Mouse (Mus musculus) kidney, embryonic 15.5 days (tissue): ENCODE results near the gene Cst6. TPM values are rescaled to one million over a fixed set of nuclear protein-coding genes. Genes with fewer than 3 reads are reported as not detected.
"Not testable (repeated sequence)": the region's sequence is repeated elsewhere in the genome, so short reads cannot be mapped to it uniquely, and the experiment has no call there.

Experiments
- ATAC-seq: fragments of 200-750 bp; cut with Nextera tagmentation; replicated peaks from 2 replicates; pipeline ENCODE4 v1.8.0; 2017; ENCODE audit warnings: moderate TSS enrichment; ENCODE audit not compliant: low FRiP score
- H3K27ac ChIP-seq: fragments of 300-500 bp; sonication (generic); 2 replicates; pipeline ENCODE4 v1.5.1; 2015; ENCODE audit warnings: mild to moderate bottlenecking, inconsistent platforms
- H3K27me3 ChIP-seq: fragments of 300-500 bp; sonication (generic); 2 replicates; pipeline ENCODE4 v1.6.1; 2015; ENCODE audit warnings: inconsistent platforms
- H3K36me3 ChIP-seq: fragments of 300-500 bp; sonication (generic); 2 replicates; pipeline ENCODE4 v1.6.1; 2015; ENCODE audit warnings: inconsistent platforms
- H3K4me1 ChIP-seq: fragments of 300-500 bp; sonication (generic); 2 replicates; pipeline ENCODE4 v1.6.1; 2015; ENCODE audit warnings: inconsistent platforms
- H3K4me2 ChIP-seq: fragments of 300-500 bp; sonication (generic); 2 replicates; pipeline ENCODE4 v1.6.1; 2015; ENCODE audit warnings: moderate library complexity, mild to moderate bottlenecking, inconsistent platforms
- H3K4me3 ChIP-seq: fragments of 300-500 bp; sonication (generic); replicated peaks from 2 replicates; pipeline ENCODE4 v1.5.1; 2015; ENCODE audit warnings: mild to moderate bottlenecking, inconsistent platforms
- H3K9ac ChIP-seq: fragments of 300-500 bp; sonication (generic); 2 replicates; pipeline ENCODE4 v1.6.1; 2015; ENCODE audit warnings: mild to moderate bottlenecking, inconsistent platforms
- H3K9me3 ChIP-seq: fragments of 300-500 bp; sonication (generic); replicated peaks from 2 replicates; pipeline ENCODE4 v1.6.1; 2016; ENCODE audit warnings: inconsistent platforms
- WGBS: fragments of 180-500 bp; shearing (Covaris S2); methylation state at CpG from one replicate; pipeline ENCODE4 v1.1.7; 2015; ENCODE audit warnings: mixed read lengths; 5-methylcytosine and 5-hydroxymethylcytosine counted together
- polyA plus RNA-seq: library from polyadenylated mRNA; unstranded; fragments of >200 nt; fragmentation: Nextera tagmentation; extraction: Ambion mirVana; gene quantifications from 2 replicates; pipeline ENCODE4 v1.2.1, GENCODE M21; 2015

Cst6 gene
- 0.45 and 1.2 TPM in 2 replicates for polyA plus RNA-seq

DNA sequence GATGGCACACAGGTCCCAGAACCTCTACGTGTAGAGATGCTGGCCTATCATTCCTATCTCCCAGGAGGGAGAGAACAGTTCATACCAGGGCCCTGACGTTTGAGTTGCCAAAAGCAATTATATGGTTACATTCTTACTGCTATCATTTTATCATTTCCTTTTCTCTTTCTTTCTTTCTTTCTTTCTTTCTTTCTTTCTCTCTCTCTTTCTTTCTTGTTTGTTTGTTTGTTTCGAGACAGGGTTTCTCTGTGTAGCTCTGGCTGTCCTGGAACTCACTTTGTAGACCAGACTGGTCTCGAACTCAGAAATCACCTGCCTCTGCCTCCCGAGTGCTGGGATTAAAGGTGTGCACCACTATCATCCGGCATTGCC, at the start of gene Cst6:
Cst6 (minus strand) TSS at position 73 of the 372 bp plus-strand sequence.
- H3K9me3 ChIP-seq, H3K27me3 ChIP-seq, ATAC-seq, H3K36me3 ChIP-seq, H3K27ac ChIP-seq: not testable (repeated sequence)
- WGBS, result 60% methylated on average over 6 of the region's 6 CpGs
- H3K4me1 ChIP-seq, result peaks cover 11% of the 10 kb centered on the region
- H3K4me2 ChIP-seq, result peak within 1 kb of the TSS; percentile 79
- peak within 1 kb of the TSS; percentile 45 for H3K4me3 ChIP-seq
- H3K9ac ChIP-seq, result peak within 1 kb of the TSS; percentile 53

DNA sequence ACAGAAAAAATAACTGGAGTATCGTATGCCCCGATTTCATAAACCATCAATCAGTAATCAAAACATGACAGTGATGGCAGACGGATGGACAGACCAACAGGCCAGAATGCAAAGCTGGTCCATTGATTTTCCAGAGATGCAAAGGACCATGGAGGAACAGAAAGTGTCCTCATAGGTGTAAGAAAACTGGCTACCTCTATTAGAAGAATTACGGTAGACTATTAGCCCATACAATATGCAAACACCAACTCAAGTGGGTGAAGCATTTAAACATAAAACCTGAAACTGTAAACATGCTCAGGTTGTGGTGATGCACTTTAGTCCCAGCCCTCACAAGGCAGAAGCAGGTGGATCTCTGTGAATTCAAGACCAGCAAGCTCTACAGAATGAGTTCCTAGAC, 46.0 kb upstream of the Cst6 start:
- 69% methylated on average over 4 of the region's 4 CpGs for WGBS
- Histone ChIP-seq H3K4me3 (no peak overlapping the region), H3K9ac (no peak overlapping the region), H3K36me3 (no peaks in the 10 kb centered on the region), H3K27me3 (no peaks in the 10 kb centered on the region), H3K4me1 (peaks cover 5% of the 10 kb centered on the region), H3K27ac (no peak overlapping the region), H3K9me3 (no peaks in the 10 kb centered on the region), H3K4me2 (no peak overlapping the region)
- no peak for ATAC-seq

DNA sequence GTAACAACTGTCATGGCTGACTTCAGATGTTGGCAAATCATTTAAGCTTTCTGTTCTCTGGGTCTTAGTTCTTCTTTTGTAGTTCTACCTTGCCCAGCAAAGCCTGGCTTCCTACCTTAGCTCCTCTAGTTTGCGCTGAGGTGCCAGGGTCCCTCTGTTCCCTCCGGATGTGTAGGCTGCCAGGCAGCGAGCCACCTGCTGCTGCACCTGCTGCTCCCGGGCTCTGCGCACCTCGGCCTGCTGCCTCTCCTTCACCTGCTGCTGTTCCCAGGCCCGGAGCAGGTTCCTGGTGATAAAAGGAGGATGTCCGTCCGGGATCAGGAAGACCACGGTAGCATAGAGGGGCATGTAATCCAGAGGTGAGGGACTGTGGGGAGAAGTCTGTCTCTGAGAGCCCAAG, 44.8 kb upstream of the Cst6 start:
- 41% methylated on average over 10 of the region's 10 CpGs for WGBS
- H3K27me3 ChIP-seq, result no peaks in the 10 kb centered on the region
- peaks cover 16% of the 10 kb centered on the region for H3K4me1 ChIP-seq
- no peak overlapping the region for H3K9ac ChIP-seq
- no peaks in the 10 kb centered on the region for H3K9me3 ChIP-seq
- no peak overlapping the region for H3K4me2 ChIP-seq
- no peak for ATAC-seq
- no peaks in the 10 kb centered on the region for H3K36me3 ChIP-seq
- H3K27ac ChIP-seq, result no peak overlapping the region
- H3K4me3 ChIP-seq, result no peak overlapping the region

DNA sequence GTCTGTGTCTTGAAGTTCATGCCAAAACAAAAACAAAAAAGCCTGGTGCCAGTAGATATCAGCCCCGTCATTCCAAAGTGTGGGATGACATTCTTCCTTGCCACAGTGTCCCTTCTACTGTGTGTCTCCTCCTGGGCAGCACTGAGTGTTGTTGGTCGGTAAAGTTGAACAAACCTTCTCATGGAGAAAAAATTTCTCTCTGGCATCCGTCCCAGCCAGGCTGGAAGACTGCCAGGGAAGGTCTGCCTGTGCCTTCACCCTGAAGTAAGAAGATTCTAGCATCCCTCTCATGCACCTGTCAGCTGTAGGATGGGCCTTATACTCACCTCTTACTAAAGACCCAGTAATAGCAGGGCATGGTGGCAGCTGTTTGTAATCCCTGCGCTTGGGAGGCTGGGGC, 43.5 kb upstream of the Cst6 start:
- no peak overlapping the region for H3K9ac ChIP-seq
- no peaks in the 10 kb centered on the region for H3K9me3 ChIP-seq
- H3K4me1 ChIP-seq, result peaks cover 17% of the 10 kb centered on the region
- no peak overlapping the region for H3K4me3 ChIP-seq
- H3K27me3 ChIP-seq, result no peaks in the 10 kb centered on the region
- no peaks in the 10 kb centered on the region for H3K36me3 ChIP-seq
- H3K4me2 ChIP-seq, result no peak overlapping the region
- ATAC-seq, result no peak
- WGBS, result 62% methylated on average over 4 of the region's 4 CpGs
- H3K27ac ChIP-seq, result no peak overlapping the region

DNA sequence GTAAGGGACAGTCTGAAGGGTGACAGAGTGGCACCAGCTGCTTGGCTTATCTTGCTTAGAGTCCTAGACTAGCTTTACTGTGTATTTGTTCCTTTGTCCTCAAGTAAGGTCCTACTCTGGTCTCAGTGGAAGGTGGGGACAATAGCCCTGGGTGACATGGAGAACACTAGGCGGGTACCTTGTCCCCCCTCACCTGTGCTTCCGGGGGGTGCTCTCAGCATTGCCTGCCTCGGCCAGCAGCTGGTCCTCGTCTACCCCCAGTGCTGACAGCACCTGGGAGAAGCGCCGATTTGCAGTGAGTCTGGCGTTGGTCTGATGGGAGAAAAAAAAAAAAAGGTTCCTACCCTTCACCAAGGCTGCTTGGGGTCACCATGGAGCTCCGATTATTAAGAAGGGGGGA, 41.0 kb upstream of the Cst6 start:
- Histone ChIP-seq H3K4me3 (peak overlapping the region; percentile 84), H3K9ac (peak overlapping the region; percentile 86; the same call in 1 of the 2 replicates), H3K27ac (peak overlapping the region; percentile 93), H3K27me3 (no peaks in the 10 kb centered on the region), H3K4me1 (peaks cover 33% of the 10 kb centered on the region), H3K9me3 (no peaks in the 10 kb centered on the region), H3K4me2 (peak overlapping the region; percentile 79), H3K36me3 (peaks cover 4% of the 10 kb centered on the region)
- no peak for ATAC-seq
- 61% methylated on average over 8 of the region's 8 CpGs for WGBS

DNA sequence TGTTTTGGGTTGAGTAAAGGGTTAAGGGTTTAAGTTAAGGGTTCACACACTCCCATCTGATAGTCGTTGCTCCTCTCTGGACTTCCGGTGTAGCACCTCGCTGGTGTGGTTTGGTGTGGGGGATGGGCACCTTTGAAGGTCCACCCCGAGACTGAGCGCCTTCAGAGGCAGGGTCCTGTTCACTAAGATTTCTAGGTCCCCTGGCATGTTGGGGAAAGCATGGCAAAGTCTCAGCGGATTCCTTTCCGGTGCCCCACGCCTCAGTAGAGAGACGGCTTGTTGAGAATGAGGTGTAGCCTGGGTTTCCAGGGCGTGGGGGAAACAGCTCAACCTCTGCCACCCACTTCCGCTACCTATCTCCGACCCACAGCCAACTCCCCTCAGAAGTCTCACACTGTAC, 40.3 kb upstream of the Cst6 start:
- Histone ChIP-seq H3K4me2 (peak overlapping the region; percentile 79), H3K36me3 (peaks cover 12% of the 10 kb centered on the region), H3K4me3 (peak overlapping the region; percentile 84), H3K9me3 (no peaks in the 10 kb centered on the region), H3K9ac (peak overlapping the region; percentile 86), H3K27ac (peak overlapping the region; percentile 93), H3K27me3 (no peaks in the 10 kb centered on the region), H3K4me1 (peaks cover 33% of the 10 kb centered on the region)
- 16% methylated on average over 12 of the region's 12 CpGs for WGBS
- no peak; the same call in 1 of the 2 replicates for ATAC-seq

DNA sequence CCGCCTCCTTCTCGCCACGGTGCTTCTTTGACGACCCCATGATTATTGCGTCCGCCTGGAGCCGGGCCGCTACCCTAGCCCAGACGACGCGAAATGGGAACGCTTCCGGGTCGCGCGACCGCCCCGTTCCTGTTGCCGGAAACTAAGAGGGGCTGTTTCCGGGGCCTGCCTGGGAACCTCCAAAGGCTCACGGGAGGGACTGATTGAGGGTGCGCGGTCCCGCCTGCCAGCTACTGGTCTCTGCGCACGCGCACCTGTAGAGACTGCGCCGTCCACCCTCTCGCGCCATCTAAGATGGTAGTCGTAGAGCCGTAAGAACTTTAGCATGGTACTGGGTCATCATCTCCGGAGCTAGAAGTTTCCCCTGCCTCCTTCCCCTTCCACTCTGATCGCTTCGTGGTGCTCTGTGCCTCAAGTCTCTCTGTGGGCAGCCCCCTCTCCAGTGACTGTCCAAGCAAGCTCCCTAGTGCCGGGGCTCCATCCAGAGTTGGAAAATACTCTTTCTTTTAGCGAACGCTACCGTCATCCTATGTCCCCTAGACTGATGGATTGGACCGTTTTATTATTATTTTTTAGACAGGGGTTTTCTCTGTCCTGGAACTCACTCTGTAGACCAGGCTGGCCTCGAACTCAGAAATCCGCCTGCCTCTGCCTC, 39.3 kb upstream of the Cst6 start, which contains the start of gene Sart1:
Sart1 (minus strand) TSS at position 116 of the 655 bp plus-strand sequence.
- peaks cover 33% of the 10 kb centered on the region for H3K4me1 ChIP-seq
- H3K27me3 ChIP-seq, result no peaks in the 10 kb centered on the region
- peak; percentile 94 for ATAC-seq
- H3K4me2 ChIP-seq, result peak within 1 kb of the TSS; percentile 79
- 2% methylated on average over 43 of the region's 43 CpGs for WGBS
- peak within 1 kb of the TSS; percentile 93 for H3K27ac ChIP-seq
- H3K9ac ChIP-seq, result peak within 1 kb of the TSS; percentile 86
- H3K9me3 ChIP-seq, result no peaks in the 10 kb centered on the region
- peak within 1 kb of the TSS; percentile 84 for H3K4me3 ChIP-seq
- peaks cover 21% of the 10 kb centered on the region for H3K36me3 ChIP-seq

DNA sequence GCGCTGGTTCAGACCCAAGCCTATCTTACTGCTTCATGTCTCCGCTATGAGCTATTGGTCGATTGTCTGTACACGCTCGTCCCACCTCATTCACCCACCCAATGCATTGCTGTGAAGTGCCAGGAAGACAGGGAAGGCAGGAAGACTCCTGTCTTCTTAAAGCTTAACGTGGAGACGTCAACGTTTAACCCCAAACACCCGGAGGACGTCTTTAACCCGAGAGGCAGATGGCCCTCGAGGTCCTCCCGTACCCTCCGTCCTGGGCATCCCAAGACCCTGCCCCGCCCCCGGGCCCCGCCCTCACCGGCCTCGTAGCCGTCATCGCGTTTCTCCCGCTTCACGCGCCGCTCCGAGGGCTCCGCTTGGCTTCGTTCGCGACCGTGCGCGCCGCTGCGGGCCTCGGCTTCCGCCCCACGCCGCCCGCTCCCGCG, 38.7 kb upstream of the Cst6 start:
- peak overlapping the region; percentile 72 for H3K27ac ChIP-seq
- H3K4me3 ChIP-seq, result peak overlapping the region; percentile 84
- peak overlapping the region; percentile 79 for H3K4me2 ChIP-seq
- H3K36me3 ChIP-seq, result peaks cover 28% of the 10 kb centered on the region
- peaks cover 33% of the 10 kb centered on the region for H3K4me1 ChIP-seq
- WGBS, result under 1% methylated on average over 43 of the region's 43 CpGs
- peak overlapping the region; percentile 86 for H3K9ac ChIP-seq
- ATAC-seq, result peak; percentile 67
- no peaks in the 10 kb centered on the region for H3K9me3 ChIP-seq
- H3K27me3 ChIP-seq, result no peaks in the 10 kb centered on the region

DNA sequence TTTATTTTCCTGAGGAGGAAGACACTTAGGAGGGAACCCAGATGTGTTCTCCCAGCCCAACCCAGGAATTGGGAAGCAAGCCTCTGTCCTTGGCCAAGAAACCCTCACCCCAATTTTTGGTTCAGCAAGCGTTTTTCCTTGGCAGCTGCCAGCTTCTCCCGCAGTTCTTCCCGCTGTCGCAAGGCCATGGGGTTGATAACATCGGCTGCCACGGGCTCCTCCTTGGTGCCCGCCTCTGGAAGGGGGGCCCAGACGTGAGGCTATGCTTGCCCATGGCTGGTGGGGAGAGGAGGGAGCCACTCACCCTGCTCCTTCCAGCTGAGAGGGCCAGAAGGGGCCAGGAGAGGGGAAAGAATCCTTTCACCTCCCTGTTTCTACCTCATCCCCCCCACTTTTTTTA, 35.3 kb upstream of the Cst6 start:
- Histone ChIP-seq H3K36me3 (peaks cover 61% of the 10 kb centered on the region), H3K9me3 (no peaks in the 10 kb centered on the region), H3K4me3 (no peak overlapping the region), H3K4me1 (peaks cover 22% of the 10 kb centered on the region), H3K4me2 (no peak overlapping the region), H3K27ac (no peak overlapping the region), H3K9ac (no peak overlapping the region), H3K27me3 (no peaks in the 10 kb centered on the region)
- ATAC-seq, result no peak
- WGBS, result 96% methylated on average over 8 of the region's 8 CpGs

DNA sequence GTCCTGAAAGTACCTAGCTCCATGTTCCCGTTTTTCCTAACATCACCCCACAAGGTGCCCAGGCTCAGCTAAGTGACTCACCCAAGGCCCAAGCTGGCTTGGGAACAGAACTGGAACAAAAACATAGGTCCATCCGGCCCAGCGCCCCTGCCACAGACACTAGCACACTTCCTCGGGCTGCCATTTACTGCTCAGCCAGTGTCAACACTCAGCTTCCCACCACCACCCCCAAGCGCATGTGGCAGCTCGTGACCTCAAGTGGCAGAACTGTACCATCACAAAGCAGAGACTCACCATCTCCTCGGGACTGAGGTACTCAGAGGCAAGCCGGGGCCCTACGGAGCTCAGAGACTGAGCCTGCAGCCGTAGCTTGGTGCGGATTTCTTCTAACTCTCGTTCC, 34.0 kb upstream of the Cst6 start:
- Histone ChIP-seq H3K4me3 (no peak overlapping the region), H3K36me3 (peaks cover 75% of the 10 kb centered on the region), H3K9ac (no peak overlapping the region), H3K27ac (no peak overlapping the region), H3K27me3 (no peaks in the 10 kb centered on the region), H3K9me3 (no peaks in the 10 kb centered on the region), H3K4me2 (no peak overlapping the region), H3K4me1 (peaks cover 16% of the 10 kb centered on the region)
- WGBS, result 95% methylated on average over 12 of the region's 12 CpGs
- ATAC-seq, result no peak

DNA sequence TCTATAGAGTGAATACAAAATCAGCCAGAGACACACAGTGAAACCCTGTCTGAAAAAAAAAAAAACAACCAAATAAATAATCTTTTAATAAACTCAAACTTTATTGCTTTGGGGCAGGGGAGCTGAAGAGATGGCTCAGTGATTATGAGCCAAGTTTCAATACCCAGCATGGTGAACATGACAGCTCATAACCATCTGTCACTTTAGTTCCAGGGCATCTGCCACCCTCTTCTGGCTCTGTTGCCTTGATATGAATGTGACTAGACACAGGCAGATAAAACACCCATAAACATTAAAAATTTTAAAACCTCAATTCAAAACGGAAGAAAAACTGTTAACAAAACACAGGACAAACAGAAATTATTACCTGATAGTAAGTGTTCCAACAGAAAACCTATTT, 28.1 kb upstream of the Cst6 start:
- H3K36me3 ChIP-seq, result peaks cover 83% of the 10 kb centered on the region

DNA sequence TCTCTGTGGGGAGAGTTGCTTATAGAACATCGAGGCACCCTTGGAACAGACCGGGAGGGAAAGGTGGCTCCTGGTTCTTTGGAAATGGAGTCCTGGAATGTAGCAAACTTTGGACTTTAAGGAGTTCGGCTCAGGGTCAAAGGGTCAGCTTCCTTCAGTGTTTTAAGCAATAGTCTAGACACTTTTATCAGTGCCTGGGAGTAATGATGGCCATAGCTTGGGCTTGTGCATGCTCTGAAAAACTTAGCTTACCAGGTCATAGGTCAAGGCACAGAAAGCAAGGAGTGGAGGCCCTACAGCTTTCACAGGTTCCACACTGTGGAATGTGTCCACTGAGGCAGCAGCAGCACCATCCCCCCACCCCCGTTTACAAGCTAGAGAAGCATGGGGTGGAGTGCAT, 25.4 kb upstream of the Cst6 start:
- Histone ChIP-seq H3K4me3 (no peak overlapping the region), H3K36me3 (peaks cover 81% of the 10 kb centered on the region), H3K27ac (no peak overlapping the region), H3K4me1 (no peaks in the 10 kb centered on the region), H3K9me3 (no peaks in the 10 kb centered on the region), H3K9ac (no peak overlapping the region), H3K4me2 (no peak overlapping the region), H3K27me3 (no peaks in the 10 kb centered on the region)
- ATAC-seq, result no peak
- WGBS, result 76% methylated on average over 4 of the region's 4 CpGs

More for the DNA sequence above, 28.1 kb upstream of the Cst6 start:
- H3K27me3 ChIP-seq, result no peaks in the 10 kb centered on the region
- H3K27ac ChIP-seq, result no peak overlapping the region
- no peaks in the 10 kb centered on the region for H3K9me3 ChIP-seq
- no peak overlapping the region for H3K4me3 ChIP-seq
- 95% methylated on average over 1 of the region's 1 CpGs for WGBS
- no peak overlapping the region for H3K4me2 ChIP-seq
- H3K9ac ChIP-seq, result no peak overlapping the region
- ATAC-seq, result no peak
- no peaks in the 10 kb centered on the region for H3K4me1 ChIP-seq

DNA sequence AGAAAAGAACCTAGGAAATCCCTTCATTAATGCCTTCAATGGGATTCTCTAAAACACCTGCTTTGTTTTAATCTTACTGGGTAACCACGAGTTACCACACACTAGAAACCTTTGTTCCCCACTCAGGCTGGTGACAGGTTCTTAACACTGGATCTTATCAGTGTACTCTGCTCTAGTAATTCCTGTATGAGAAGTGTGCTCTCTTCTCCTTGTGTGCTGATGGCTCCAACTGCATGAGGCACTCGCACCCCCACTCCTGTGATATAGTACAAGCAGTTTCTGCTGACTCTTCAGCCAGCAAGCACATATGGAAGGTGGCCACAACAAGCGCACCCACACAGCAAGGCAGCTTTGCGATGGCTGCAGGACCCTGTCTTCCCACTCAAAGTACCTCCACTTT, 24.8 kb upstream of the Cst6 start:
- H3K9me3 ChIP-seq, result no peaks in the 10 kb centered on the region
- H3K27ac ChIP-seq, result no peak overlapping the region
- H3K27me3 ChIP-seq, result no peaks in the 10 kb centered on the region
- H3K4me2 ChIP-seq, result no peak overlapping the region
- 83% methylated on average over 4 of the region's 4 CpGs for WGBS
- peaks cover 81% of the 10 kb centered on the region for H3K36me3 ChIP-seq
- no peak overlapping the region for H3K9ac ChIP-seq
- no peak overlapping the region for H3K4me3 ChIP-seq
- no peaks in the 10 kb centered on the region for H3K4me1 ChIP-seq
- ATAC-seq, result no peak
